Mouse (Mus musculus) ovary, adult 18-20 months (tissue): ENCODE results near the gene Dolpp1.
A peak's percentile ranks its signal among the peaks of the same experiment; 100 is the strongest.
"Not testable (repeated sequence)": the region's sequence is repeated elsewhere in the genome, so short reads cannot be mapped to it uniquely, and the experiment has no call there.

Source experiments
- DNase-seq: peaks from one replicate; pipeline ENCODE4 v3.0.0; 2022; ENCODE audit warnings: low spot score, mixed read lengths

Dolpp1 gene

GRCm38 (mm10) chr2:30413038-30413973, 21.3 kb downstream of the Dolpp1 start:
- DNase-seq = no peak

- no peak for DNase-seq
These were observed 22.0 kb downstream of the Dolpp1 start for GRCm38 (mm10) chr2:30414101-30414500.

DNA sequence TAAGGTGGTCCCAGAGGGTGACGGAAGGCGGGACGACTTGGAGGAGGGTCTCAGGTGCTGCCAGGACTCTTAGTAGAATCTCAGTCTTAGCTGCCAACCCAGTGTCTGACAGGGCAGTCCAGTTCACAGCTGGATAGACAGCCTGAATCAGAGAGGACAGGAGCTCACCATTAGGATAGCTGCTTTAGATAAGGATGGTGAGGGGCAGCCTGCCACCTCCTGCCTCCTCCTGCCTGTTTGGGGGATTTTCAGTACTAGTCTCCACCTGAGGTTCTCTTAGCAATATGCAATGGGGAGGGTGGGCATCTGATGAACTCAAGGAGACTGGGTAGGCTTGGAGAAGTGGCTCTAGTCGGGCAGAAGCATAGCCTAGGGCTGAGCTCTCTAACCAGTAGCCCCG, 22.6 kb downstream of the Dolpp1 start:
- DNase-seq = no peak

GRCm38 (mm10) chr2:30415157-30415935, 23.3 kb downstream of the Dolpp1 start, which contains the start of gene Crat:
Crat (minus strand) TSS chr2:30415813.
- peak; percentile 93 for DNase-seq

DNA sequence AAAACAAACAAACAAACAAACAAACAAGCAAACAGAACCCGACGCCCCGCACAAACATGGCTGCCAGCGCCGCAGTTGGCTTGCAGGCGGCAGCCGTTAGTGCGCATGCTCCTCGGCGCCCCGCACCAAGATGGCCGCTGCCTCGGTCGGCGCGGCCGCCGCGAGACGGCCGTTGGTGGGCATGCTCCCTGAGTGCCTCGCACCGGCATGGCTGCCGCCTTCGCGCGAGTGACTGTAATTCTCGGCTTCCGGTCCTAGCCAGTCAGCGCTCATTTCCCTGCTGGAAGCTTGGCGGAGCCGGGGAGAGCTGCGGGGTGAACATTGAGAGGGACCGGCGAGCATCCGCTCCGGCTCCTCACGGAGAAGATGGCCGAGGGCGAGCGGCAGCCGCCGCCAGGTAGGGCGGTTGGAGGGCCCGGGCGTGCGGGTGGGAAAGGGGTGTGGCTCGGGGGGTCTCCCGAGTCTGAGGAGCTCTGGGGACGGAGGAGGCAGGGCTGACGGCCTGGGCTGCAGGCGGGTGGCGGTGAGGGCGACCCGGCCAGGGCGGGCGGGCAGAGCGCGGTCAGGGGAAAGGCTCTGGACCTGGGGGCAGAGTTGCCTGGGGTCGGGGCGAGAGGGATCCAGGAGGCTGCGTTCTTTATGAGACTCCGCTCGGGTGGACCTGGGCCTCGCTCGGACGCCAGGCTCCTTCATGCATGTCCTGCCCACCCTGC, 24.0 kb downstream of the Dolpp1 start, which contains the start of gene Ptpa:
TSS of gene Ptpa (plus strand) at position 104 of the 713 bp plus-strand sequence.
- peak; percentile 87 for DNase-seq

- DNase-seq = no peak
These were observed 24.6 kb downstream of the Dolpp1 start for GRCm38 (mm10) chr2:30416649-30416965.

DNA sequence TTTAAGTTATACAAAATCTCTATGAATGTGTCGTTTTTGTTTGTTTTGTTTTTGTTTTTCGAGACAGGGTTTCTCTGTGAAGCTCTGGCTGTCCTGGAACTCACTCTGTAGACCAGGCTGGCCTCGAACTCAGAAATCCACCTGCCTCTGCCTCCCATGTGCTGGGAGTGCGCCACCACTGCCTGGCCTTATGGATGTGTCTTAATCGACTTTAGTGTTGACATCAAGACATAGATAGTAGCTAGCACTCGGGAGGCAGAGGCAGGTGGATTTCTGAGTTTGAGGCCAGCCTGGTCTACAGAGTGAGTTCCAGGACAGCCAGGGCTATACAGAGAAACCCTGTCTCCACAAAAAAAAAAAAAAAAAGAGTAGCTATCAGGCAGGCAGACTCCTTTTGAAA, 25.1 kb downstream of the Dolpp1 start:
- DNase-seq = not testable (repeated sequence)

GRCm38 (mm10) chr2:30417595-30418165, 25.6 kb downstream of the Dolpp1 start:
- no peak for DNase-seq

DNA sequence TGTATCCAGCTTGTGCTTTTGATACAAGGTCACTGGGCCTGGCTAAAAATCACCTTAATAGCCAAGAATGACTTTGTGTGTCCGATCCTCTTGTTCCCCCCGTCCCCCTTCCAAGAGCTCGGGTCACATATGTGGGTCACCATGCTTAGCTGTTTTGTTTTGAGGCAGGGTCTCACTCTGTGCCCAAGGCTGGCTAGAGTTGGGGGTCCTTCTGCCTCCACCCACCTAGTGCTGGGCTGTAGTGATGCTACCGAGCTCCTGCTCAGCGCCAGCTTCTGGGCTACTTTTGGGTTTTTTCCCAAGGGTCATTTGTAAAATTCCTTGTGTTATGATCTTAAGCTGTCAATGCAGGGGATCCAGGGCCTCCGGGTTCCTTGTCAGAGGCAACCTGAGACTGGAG, 26.2 kb downstream of the Dolpp1 start:
- DNase-seq = no peak

- no peak for DNase-seq
These were observed 27.1 kb downstream of the Dolpp1 start for GRCm38 (mm10) chr2:30419112-30419511.

DNA sequence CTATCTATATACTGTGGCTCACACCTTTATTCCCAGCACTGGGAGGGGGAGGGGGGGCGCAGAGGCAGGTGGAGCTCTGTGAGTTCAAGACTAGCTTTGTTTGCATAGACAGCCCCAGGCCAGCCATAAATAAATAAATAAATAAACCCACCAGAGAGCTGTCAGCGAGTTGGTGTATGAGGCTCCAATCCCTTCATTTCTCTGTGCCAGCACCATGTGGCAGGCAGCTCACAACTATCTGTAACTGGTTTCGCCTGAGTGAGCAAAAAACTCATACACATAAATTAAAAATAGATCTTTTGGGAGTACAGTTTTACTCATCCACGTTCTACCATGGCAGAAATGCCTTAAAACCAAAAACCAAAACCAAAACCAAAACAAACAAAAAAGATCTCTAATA, 29.4 kb downstream of the Dolpp1 start:
- no peak for DNase-seq

DNA sequence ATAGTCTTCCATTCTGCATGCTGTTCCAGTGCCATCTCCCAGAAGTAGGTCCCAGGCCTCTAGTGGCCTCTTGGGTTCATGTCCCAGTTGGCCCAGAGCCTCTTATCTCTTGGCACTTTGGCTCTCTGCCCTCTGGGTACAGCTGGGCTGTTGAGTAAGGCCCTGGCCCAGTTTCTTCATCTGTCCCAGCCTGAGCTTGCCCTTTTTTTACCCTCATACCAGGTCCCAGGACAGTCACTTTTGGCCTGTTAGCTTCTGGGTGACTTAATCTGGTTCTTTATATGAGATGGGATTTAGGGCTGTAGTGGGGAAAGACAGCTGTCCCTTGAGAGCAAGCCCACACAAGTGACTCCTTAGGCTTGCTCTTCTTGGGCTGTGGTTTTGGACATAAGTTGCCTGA, 37.1 kb downstream of the Dolpp1 start:
- DNase-seq = peak; percentile 49

GRCm38 (mm10) chr2:30435326-30436155, 43.5 kb downstream of the Dolpp1 start:
- no peak for DNase-seq

GRCm38 (mm10) chr2:30436156-30436545, 44.1 kb downstream of the Dolpp1 start:
- peak; percentile 44 for DNase-seq

- no peak for DNase-seq
These were observed 44.8 kb downstream of the Dolpp1 start for GRCm38 (mm10) chr2:30436809-30437208.

- DNase-seq = no peak
These were observed 45.7 kb downstream of the Dolpp1 start for GRCm38 (mm10) chr2:30437791-30438190.

- no peak for DNase-seq
These were observed 47.6 kb downstream of the Dolpp1 start for GRCm38 (mm10) chr2:30439631-30440030.

DNA sequence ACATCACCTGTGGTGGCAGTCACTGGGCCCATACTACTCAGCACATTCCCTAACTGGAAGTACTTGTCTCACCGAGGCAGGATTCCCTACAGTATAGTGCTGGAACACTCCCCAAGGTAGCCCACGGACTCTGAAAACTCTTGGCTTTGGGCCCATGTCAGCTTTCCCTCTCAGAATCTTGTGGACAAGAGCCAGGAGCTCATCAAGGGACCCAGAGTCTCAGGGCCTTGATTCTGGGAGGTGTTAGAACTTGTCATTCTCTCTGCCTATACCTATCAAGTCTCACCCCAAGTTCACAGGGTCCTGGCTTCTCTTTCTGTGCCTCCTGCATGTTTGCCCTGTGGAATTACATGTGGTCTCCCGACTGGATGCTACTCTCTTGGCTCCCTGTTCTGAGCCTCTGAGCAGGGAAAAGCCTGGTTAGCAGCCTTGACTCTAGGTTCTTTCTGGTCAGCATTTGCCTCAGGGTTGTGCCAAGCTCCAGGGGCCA, 48.2 kb downstream of the Dolpp1 start:
- peak; percentile 50 for DNase-seq

GRCm38 (mm10) chr2:30440701-30441517, 48.9 kb downstream of the Dolpp1 start:
- DNase-seq = peak; percentile 90
